Mouse (Mus musculus) cerebellum, adult 8-10 months (tissue): Measurements from ENCODE around the gene Lpxn.

Experiments used
- DNase-seq: peaks from one replicate; pipeline ENCODE4 v3.0.0; 2022

Lpxn gene

DNA sequence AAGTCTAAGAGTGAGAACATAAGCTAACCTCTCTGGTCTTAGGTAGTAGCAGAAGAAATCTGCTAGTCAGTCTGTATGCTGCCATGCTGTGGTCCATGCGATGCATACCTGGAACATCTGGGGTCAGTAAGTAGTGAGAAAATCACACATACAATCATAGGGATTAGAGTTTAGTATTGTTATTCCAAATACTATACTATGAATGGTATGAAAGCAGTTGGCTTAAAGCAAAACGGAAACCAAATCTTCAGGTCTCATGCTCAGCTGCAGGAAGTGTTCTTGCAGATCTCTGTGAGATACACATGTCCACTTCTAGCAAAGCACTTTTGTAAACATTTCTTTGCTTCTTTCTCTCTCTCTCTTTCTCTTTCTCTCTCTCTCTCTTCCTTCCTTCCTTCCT, 10.2 kb downstream of the Lpxn start:
- no peak for DNase-seq

DNA sequence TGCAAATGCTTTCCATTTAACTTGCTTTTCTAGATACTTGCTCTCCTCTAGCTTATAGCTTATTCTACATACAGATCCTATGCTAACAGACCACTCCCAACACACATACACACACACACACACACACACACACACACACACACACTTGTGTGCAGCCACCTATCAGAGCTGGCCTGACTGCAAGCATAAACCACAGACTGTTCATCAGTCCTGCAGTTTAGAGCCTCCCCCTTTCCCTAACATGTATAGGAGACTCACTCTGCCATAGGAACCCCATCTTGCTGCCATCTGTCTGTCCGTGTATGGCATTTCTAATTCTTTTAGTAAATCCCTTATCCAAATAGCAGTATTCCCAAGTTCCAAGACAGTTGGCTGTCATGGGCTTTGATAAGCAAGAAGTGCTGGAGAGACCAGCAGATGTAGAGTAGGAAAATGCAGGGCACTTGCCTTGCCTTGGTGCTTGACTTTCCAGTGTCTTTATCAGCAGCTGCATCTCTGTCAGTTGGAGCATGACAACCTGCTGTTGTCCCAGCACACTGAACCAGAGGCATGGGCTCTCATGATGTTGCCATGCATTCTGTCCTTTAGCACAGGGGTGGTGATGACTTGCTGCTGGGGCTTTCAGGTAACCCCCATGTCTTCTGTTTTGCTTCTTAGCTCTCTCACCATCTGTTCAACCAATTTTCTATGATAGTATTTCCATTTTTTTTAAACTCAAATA, 16.8 kb downstream of the Lpxn start:
- no peak for DNase-seq

DNA sequence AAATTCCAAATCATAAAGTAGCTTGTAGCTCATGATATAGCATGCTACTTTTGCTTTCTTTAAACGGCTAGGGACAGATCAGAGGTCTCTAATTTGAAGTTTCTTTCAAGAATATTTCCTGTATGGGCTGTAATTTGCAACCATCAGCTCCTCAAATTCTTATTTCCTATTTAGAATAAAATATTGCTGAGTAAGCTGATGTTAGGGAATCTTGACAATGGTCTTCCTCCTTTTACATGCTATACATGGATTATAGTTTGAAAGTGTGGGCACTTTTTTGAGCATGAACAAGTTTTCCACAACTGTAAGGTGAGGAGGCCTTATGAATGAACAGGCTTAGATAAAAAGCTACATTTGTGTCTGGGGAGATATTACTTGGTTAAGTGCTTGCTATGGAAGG, 17.9 kb downstream of the Lpxn start:
- DNase-seq, result no peak

DNA sequence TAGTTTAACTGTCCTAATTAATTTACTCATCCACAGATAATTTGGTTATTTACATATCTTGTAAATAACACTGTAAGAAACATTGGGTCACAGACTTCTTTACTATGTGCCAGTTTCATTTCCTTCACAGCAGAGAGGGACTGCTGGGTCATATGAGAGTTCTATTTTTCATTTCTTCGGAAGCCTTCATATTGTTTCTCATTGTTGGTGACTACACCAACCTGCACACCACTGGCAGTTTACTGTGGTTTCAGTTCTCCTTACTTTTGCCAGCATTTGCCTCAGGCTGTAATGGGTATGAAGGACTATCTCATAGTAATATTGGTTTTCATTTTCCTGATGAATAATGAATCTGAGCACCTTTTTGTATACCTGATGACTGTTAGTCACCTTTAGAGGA, 22.5 kb downstream of the Lpxn start:
- no peak for DNase-seq

DNA sequence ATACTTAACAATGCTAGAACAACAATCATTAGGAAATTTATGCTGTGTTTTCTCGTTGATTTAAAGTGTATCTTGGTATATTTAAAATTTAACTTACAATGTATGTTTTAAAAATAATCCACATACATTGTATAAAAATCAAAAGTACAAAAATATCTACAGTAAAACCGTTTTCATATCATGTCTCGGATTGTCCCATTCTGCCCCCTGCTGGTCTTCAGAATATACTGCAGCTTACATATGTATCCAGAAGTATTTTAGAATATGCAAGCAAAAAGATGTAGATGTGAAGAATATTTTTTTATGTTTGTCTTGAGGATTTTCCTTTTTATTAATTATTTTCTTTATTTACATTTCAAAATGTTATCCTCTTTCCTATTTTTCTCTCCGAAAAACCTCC, 24.4 kb downstream of the Lpxn start:
- DNase-seq, result peak; percentile 21

DNA sequence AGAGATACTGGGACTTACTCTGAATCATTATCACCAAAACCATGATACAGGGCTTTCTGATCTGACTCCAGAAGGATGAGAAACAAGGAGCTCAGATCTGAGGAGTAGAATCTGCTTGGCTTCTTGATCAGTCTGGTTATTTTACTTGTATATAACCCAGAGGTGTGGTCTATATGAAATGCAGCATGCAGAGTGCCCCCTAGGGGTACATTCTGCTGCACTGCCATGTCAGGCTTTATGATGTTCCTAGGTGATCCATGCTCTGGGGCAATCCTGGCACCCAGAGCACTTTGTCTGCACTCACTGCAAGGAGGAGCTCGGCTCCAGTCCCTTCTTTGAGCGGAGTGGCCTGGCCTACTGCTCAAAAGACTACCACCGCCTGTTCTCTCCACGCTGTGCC, 28.6 kb downstream of the Lpxn start:
- DNase-seq, result no peak

DNA sequence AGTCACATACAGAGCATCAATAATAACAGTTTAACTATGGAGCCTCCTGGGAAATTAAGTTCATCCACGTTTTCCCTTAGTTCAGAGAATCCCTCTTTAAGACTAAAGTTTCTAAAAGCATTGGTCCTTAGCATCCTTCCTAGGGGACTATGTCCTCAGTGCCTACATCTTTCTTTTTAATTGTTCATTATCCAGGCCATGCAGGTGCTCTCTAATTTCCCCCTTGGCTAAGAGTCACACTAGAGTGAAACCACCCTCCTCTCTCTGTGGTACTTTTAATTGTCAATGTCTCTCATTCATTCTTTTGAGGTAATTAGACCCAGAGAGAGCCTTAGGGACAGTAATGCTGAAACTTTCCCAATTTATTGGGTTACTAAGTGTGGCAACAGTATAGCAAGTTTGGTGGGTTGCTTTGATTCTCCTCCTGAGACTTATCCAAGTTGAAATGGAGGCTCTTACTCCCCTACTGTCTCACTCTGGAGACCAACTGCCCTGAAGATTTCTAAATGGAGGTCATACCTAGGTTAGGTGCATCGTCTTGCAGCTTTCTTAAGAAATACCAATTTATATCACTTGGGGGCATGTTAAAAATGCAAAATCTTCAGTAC, 34.9 kb downstream of the Lpxn start:
- DNase-seq, result no peak

DNA sequence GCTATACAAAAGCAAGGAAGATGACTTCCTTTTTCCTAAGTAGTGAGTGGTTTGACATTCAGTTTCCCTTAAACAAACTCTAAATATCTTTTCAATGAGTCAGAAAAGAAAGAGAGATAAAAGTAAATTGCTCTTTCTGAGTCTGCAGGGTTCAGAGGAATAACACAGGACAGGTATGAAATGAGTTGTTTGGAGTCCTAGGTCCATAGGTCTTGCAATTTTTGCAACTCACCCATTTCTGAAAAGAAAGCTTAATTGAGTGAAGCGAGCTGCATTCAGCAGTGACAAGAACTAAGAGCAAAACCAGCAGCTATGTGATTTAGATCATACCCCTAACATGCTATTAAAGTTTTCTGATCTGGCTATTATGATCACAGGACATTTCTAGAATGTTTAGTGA, 35.6 kb downstream of the Lpxn start:
- DNase-seq, result no peak

DNA sequence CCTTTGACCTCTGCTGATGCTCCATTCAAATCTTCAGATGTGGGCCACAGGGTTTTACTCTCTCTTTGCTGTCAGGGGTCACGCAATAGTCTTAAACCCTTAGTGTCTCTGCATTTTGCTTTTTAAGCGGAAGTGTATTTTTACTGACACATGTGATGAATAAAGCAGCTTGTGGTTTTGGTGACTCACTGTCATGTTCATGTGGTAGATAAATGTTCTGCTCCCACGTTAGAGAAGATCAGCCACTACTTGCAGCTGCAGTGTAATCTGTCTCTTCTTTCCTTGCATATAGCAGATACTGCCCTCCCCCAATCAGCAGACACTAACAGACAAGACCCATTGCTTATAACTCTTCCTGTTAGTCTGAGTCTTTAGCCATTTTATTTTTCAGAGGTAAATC, 37.6 kb downstream of the Lpxn start:
- DNase-seq, result no peak

DNA sequence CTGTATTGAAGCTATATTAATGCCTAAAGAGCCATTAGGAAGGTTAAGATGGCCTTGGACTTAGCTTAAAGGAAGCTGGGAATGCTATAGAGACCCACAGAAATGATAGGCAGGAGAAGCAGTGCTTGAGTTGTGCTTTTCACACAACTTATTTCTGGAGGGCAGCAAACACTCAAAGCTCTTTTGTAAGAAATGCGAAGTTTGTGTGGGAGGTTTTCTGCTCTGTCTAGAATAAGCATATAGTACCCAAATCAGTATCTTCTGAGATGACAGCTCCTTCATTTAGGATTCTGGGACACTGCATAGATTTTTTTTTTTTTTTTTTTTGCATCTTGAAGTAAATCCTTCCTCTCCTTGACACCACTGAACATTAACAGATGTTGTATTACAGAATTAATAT, 42.5 kb downstream of the Lpxn start:
- no peak for DNase-seq

DNA sequence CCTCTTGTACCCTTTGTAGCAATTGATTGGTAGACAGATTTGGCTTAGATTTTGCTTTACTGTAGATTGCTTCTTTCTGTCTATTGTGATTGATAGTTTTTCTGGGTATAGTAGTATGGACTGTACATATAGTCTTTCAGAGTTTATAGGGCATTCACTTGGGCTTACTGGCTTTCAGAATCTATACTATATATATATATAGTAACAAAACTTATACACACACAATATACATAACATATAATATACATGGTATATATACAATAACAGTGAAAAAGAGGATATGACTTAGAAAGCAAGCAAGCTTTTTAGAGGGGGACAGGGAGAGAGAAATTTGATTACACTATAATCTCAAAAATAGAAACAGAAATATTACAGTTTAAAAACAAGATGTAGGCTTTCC, 50.4 kb downstream of the Lpxn start, which contains the start of gene Gm5244:
Gene Gm5244, plus strand, starts transcription at position 301 of the 400 bp plus-strand sequence.
- no peak for DNase-seq

DNA sequence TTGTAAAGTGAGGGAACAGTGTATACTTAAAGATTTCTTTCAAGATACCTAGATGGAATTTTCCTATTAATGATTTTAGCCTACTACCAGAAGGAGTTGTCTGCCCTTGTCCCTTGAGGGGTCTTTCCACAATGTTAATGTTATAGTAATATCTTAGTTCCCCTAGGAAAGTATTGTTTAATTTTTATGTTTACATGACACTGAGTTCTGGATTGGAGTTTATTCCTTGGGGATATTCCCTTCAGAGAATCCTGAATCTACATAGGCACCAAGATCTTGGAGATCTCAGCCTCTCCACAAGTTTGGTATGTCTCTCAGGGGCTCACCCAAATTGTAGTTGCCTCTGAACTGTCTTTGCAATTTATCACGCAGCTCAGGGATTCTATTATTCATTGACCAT, 61.0 kb downstream of the Lpxn start, which contains the start of gene Olfr1444:
Gene Olfr1444, plus strand, starts transcription at position 301 of the 400 bp plus-strand sequence.
- no peak for DNase-seq
